In the genomic region with DNA sequence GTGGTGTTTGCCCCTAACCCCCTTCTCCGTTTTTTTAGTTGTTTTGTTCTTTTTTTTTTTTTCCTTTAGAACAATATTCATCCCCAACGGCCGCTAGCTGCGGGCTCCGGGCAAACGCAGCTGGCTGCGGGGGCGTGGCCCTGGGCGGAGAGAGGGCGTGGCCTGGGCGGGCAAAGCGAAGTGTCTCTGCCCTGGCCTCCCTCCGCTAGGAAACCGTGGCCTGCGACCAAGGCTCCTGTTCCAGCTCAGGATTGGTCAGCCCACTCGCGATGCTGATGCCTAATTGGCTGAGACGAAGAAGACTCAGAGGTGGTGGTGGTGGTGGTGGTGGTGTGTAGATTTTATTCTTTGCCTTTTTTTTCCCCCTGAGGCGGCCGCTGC, we compare ENCODE assay signal across 8 mouse cellular contexts. TPM values are rescaled to one million over a fixed set of nuclear protein-coding genes. Genes with fewer than 3 reads are reported as not detected.
DNase-seq lines count a peak whose midpoint lies in the region; ATAC-seq and TF ChIP-seq lines count a peak whose summit lies in the region.

Gene Tcf20, minus strand, starts transcription at position 141 of the 381 bp plus-strand sequence.

- no peaks in the 10 kb centered on the region for H3K9me3 ChIP-seq in CH12.LX (replicated peaks; ENCODE audit: low read length)
- no peaks in the 10 kb centered on the region for H3K9me3 ChIP-seq in forebrain, embryonic 12.5 days
- H3K9me3 ChIP-seq in heart, postnatal 0 days (replicated peaks; ENCODE audit: control insufficient read depth, low read length) = no peaks in the 10 kb centered on the region
- H3K9me3 ChIP-seq in liver, embryonic 16.5 days (replicated peaks; ENCODE audit: control insufficient read depth, low read length) = no peaks in the 10 kb centered on the region
- no peaks in the 10 kb centered on the region for H3K9me3 ChIP-seq in neural tube, embryonic 13.5 days

- no peak for TF ChIP-seq RAD21 in CH12.LX (IDR thresholded peaks at IDR 0.05; ENCODE audit: low read depth, low read length)

- WGBS in forebrain, embryonic 12.5 days = under 1% methylated on average over 20 of the region's 20 CpGs
- under 1% methylated on average over 20 of the region's 20 CpGs for WGBS in heart, postnatal 0 days
- under 1% methylated on average over 20 of the region's 20 CpGs for WGBS in liver, embryonic 16.5 days (ENCODE audit: insufficient replicate concordance)
- under 1% methylated on average over 20 of the region's 20 CpGs for WGBS in neural tube, embryonic 13.5 days

- dilution Hi-C loops in CH12.LX (cut with MboI; ENCODE audit: extremely low pct_ligation_motif_present, extremely low pct_unique_long_range_greater_than_20kb, low sequenced_read_pairs) = no loop called here

- no peaks in the 10 kb centered on the region for H3K79me2 ChIP-seq in CH12.LX (replicated peaks; ENCODE audit: control insufficient read depth, extremely low read depth, insufficient read depth, poor library complexity, severe bottlenecking)

- H3K4me3 ChIP-seq in CH12.LX (replicated peaks in 1 of 3; ENCODE audit: low read depth in 2 of 3, low read length in 2 of 3, poor library complexity in 1 of 3) = peak within 1 kb of the TSS; percentile 50 to 78 (median 60)
- peak within 1 kb of the TSS; percentile 42 for H3K4me3 ChIP-seq in forebrain, embryonic 12.5 days (replicated peaks)
- H3K4me3 ChIP-seq in heart, postnatal 0 days (ENCODE audit: low read depth, low read length) = peak within 1 kb of the TSS; percentile 44
- peak within 1 kb of the TSS; percentile 54 for H3K4me3 ChIP-seq in liver, embryonic 16.5 days (ENCODE audit: low read depth, low read length)
- peak within 1 kb of the TSS; percentile 50 for H3K4me3 ChIP-seq in neural tube, embryonic 13.5 days

- H3K27ac ChIP-seq in CH12.LX (ENCODE audit: insufficient read depth, low read depth) = no peak within 1 kb of the TSS
- peak within 1 kb of the TSS; percentile 56; the same call in 1 of the 2 replicates for H3K27ac ChIP-seq in forebrain, embryonic 12.5 days
- peak within 1 kb of the TSS; percentile 36; the same call in 1 of the 2 replicates for H3K27ac ChIP-seq in heart, postnatal 0 days (ENCODE audit: low read depth)
- H3K27ac ChIP-seq in liver, embryonic 16.5 days (ENCODE audit: low read length) = no peak within 1 kb of the TSS
- H3K27ac ChIP-seq in neural tube, embryonic 13.5 days (replicated peaks) = peak within 1 kb of the TSS; percentile 69

- in situ Hi-C loops in CH12.LX (cut with MboI; ENCODE audit: low pct_ligation_motif_present, low pct_unique_long_range_greater_than_20kb, low sequenced_read_pairs) = no loop called here

- TF ChIP-seq CTCF in CH12.LX (conservative IDR thresholded peaks at IDR 0.05 in 1 of 2, IDR thresholded peaks at IDR 0.05 in 1 of 2; ENCODE audit: low read depth in 2 of 2, low read length in 2 of 2) = no peak
- TF ChIP-seq CTCF in heart, postnatal 0 days (IDR thresholded peaks at IDR 0.05; ENCODE audit: low read depth) = no peak

- peaks cover 2% of the 10 kb centered on the region for H3K27me3 ChIP-seq in CH12.LX (replicated peaks)
- peaks cover 38% of the 10 kb centered on the region for H3K27me3 ChIP-seq in forebrain, embryonic 12.5 days
- H3K27me3 ChIP-seq in heart, postnatal 0 days (ENCODE audit: control insufficient read depth, insufficient read depth, low read length) = 0 out of 2 replicates have a peak, but pooled peaks cover 20% of the 10 kb centered on the region
- H3K27me3 ChIP-seq in liver, embryonic 16.5 days (ENCODE audit: control insufficient read depth, insufficient read depth, low read depth, low read length) = peaks cover 41% of the 10 kb centered on the region
- peaks cover 67% of the 10 kb centered on the region for H3K27me3 ChIP-seq in neural tube, embryonic 13.5 days

- ATAC-seq in forebrain, embryonic 12.5 days (ENCODE audit: low FRiP score) = peak; percentile 85
- ATAC-seq in heart, postnatal 0 days (ENCODE audit: insufficient read depth, low read depth) = peak; percentile 97
- peak; percentile 82 for ATAC-seq in liver, embryonic 16.5 days (ENCODE audit: low read depth)
- ATAC-seq in neural tube, embryonic 13.5 days (ENCODE audit: low read depth) = peak; percentile 75

- H3K9ac ChIP-seq in CH12.LX (ENCODE audit: insufficient read depth, low read depth) = peak within 1 kb of the TSS; percentile 23
- H3K9ac ChIP-seq in forebrain, embryonic 12.5 days = peak within 1 kb of the TSS; percentile 54
- H3K9ac ChIP-seq in heart, postnatal 0 days (replicated peaks; ENCODE audit: low read depth, low read length) = peak within 1 kb of the TSS; percentile 7; the same call in 1 of the 2 replicates
- H3K9ac ChIP-seq in liver, embryonic 16.5 days (ENCODE audit: low read depth, low read length) = peak within 1 kb of the TSS; percentile 20; the same call in 1 of the 2 replicates
- H3K9ac ChIP-seq in neural tube, embryonic 13.5 days = peak within 1 kb of the TSS; percentile 71

- H3K4me2 ChIP-seq in CH12.LX (ENCODE audit: insufficient read depth, low read depth, poor library complexity, severe bottlenecking) = peak within 1 kb of the TSS; percentile 85
- peak within 1 kb of the TSS; percentile 70 for H3K4me2 ChIP-seq in forebrain, embryonic 12.5 days
- peak within 1 kb of the TSS; percentile 73 for H3K4me2 ChIP-seq in heart, postnatal 0 days (ENCODE audit: low read depth, low read length)
- H3K4me2 ChIP-seq in liver, embryonic 16.5 days (ENCODE audit: low read depth, low read length) = peak within 1 kb of the TSS; percentile 75
- H3K4me2 ChIP-seq in neural tube, embryonic 13.5 days = peak within 1 kb of the TSS; percentile 84

- peak; percentile 93 for DNase-seq in CH12.LX (ENCODE audit: extremely low read depth)
- peak; percentile 67 for DNase-seq in c-Kit-positive CD71-positive TER-119-negative erythroid progenitor cells, embryonic 14.5 days (ENCODE audit: low read depth)
- peak; percentile 92 for DNase-seq in heart, postnatal 0 days (ENCODE audit: low spot score)
- peak; percentile 96 to 98 for DNase-seq in kidney, postnatal 4 days
- peak; percentile 98 for DNase-seq in testis, postnatal 10 days (ENCODE audit: low spot score)

- peaks cover 4 to 61% of the 10 kb centered on the region in 2 experiments; a peak in 3 of 4 replicates for H3K4me1 ChIP-seq in CH12.LX (ENCODE audit: control insufficient read depth in 1 of 2, insufficient read depth in 2 of 2)
- H3K4me1 ChIP-seq in forebrain, embryonic 12.5 days = peaks cover 84% of the 10 kb centered on the region
- peaks cover 12% of the 10 kb centered on the region; the same call in 1 of the 2 replicates for H3K4me1 ChIP-seq in heart, postnatal 0 days (ENCODE audit: control insufficient read depth, insufficient read depth)
- H3K4me1 ChIP-seq in liver, embryonic 16.5 days (ENCODE audit: control insufficient read depth, low read depth, low read length) = peaks cover 5% of the 10 kb centered on the region; the same call in 1 of the 2 replicates
- peaks cover 92% of the 10 kb centered on the region for H3K4me1 ChIP-seq in neural tube, embryonic 13.5 days (replicated peaks)

- peak; percentile 44; the same call in 1 of the 2 replicates for TF ChIP-seq POLR2A in CH12.LX (IDR thresholded peaks at IDR 0.05; ENCODE audit: low read depth, low read length)

- TF ChIP-seq EP300 in CH12.LX (IDR thresholded peaks at IDR 0.05; ENCODE audit: low read length) = no peak
- TF ChIP-seq EP300 in heart, postnatal 0 days (IDR thresholded peaks at IDR 0.05; ENCODE audit: low read depth) = no peak

- H3K36me3 ChIP-seq in CH12.LX (replicated peaks in 1 of 2; ENCODE audit: control insufficient read depth in 1 of 2, insufficient read depth in 1 of 2, low read length in 1 of 2) = no peaks in the 10 kb centered on the region
- no peaks in the 10 kb centered on the region for H3K36me3 ChIP-seq in forebrain, embryonic 12.5 days (replicated peaks)
- no peaks in the 10 kb centered on the region for H3K36me3 ChIP-seq in heart, postnatal 0 days (replicated peaks; ENCODE audit: control insufficient read depth, insufficient read depth, low read length)
- no peaks in the 10 kb centered on the region for H3K36me3 ChIP-seq in liver, embryonic 16.5 days (ENCODE audit: control insufficient read depth, insufficient read depth)
- no peaks in the 10 kb centered on the region for H3K36me3 ChIP-seq in neural tube, embryonic 13.5 days

TF ChIP-seq in CH12.LX, 34 proteins besides CTCF, POLR2A, EP300 and RAD21:
- TF ChIP-seq SIN3A (IDR thresholded peaks at IDR 0.05; ENCODE audit: low read length) (no peak), NRF1 (IDR thresholded peaks at IDR 0.05; ENCODE audit: low read depth, low read length) (peak; percentile 32; the same call in 1 of the 2 replicates), MYC (IDR thresholded peaks at IDR 0.05; ENCODE audit: low read depth, low read length) (no peak), ELF1 (IDR thresholded peaks at IDR 0.05; ENCODE audit: low read depth, low read length) (0 out of 2 replicates have a peak, but pooled peaks have one; percentile 10), ZNF384 (IDR thresholded peaks at IDR 0.05; ENCODE audit: low read depth, low read length) (peak; percentile 42; the same call in 1 of the 2 replicates), POLR2AphosphoS2 (IDR thresholded peaks at IDR 0.05; ENCODE audit: low read depth, low read length) (no peak), JUND (conservative IDR thresholded peaks at IDR 0.05; ENCODE audit: low read depth, low read length) (no peak), ETS1 (conservative IDR thresholded peaks at IDR 0.05; ENCODE audit: low read depth, low read length) (no peak), BHLHE40 (IDR thresholded peaks at IDR 0.05; ENCODE audit: low read depth, low read length) (no peak), SMC3 (IDR thresholded peaks at IDR 0.05; ENCODE audit: low read depth, low read length) (no peak), ZKSCAN1 (IDR thresholded peaks at IDR 0.05; ENCODE audit: borderline replicate concordance, low read depth, low read length) (no peak), KAT2A (IDR thresholded peaks at IDR 0.05; ENCODE audit: insufficient replicate concordance, low read length) (no peak), GABPA (IDR thresholded peaks at IDR 0.05; ENCODE audit: insufficient replicate concordance, low read depth, low read length) (no peak), CHD2 (IDR thresholded peaks at IDR 0.05; ENCODE audit: low read length) (no peak; the same call in 1 of the 2 replicates), JUN (IDR thresholded peaks at IDR 0.05; ENCODE audit: insufficient read depth, low read depth, low read length) (no peak)

RNA-seq across cellular contexts. Expression of gene Tcf20, which starts in this region (rescaled TPM):
- total RNA-seq in CH12.LX (2012; rRNA removed) (47.2 and 49.2 TPM in 2 replicates), CH12.LX (2014; rRNA removed) (26.0 and 27.0 TPM in 2 replicates)
- polyA plus RNA-seq in CH12.LX (2012; ENCODE audit: insufficient read length, low read depth) = 28.5 and 29.0 TPM in 2 replicates
- 14.7 and 14.9 TPM in 2 replicates for polyA plus RNA-seq in forebrain, embryonic 12.5 days (2016; fragmentation: Nextera tagmentation; extraction: Ambion mirVana)
- 36.7 and 43.6 TPM in 2 replicates for total RNA-seq in heart, postnatal 0 days (2014; rRNA removed; ENCODE audit: low replicate concordance)
- polyA plus RNA-seq in heart, postnatal 0 days (2015; fragmentation: Nextera tagmentation; extraction: Ambion mirVana) = 3.0 TPM in 2 replicates
- polyA plus RNA-seq in liver, embryonic 16.5 days (2015; fragmentation: Nextera tagmentation; extraction: Ambion mirVana) = 2.1 and 2.4 TPM in 2 replicates
- 11.8 and 12.7 TPM in 2 replicates for polyA plus RNA-seq in neural tube, embryonic 13.5 days (2015; fragmentation: Nextera tagmentation; extraction: Ambion mirVana)

Comparison
In these comparisons a context has a peak if more than half of its experiments do, and no peak if none do; other contexts are left out.
1. H3K27ac ChIP-seq: peak in forebrain, embryonic 12.5 days (single experiment), heart, postnatal 0 days (single experiment) and neural tube, embryonic 13.5 days (single experiment); none in CH12.LX (single experiment) and liver, embryonic 16.5 days (single experiment).
2. H3K9ac ChIP-seq: peak in every context shown above with its lines; median percentile 71 in neural tube, embryonic 13.5 days; 54 in forebrain, embryonic 12.5 days; 23 in CH12.LX; 20 in liver, embryonic 16.5 days; 7 in heart, postnatal 0 days.
3. Peak in every context shown above with its lines, with median percentiles within 50 percentile points of each other: DNase-seq, H3K4me2 ChIP-seq, H3K4me3 ChIP-seq and ATAC-seq.